In genomic region chr19:7214484-7214883, GRCm38 (mm10) we compare ENCODE assay signal across 13 mouse cellular contexts. TPM values are rescaled to one million over a fixed set of nuclear protein-coding genes. Genes with fewer than 3 reads are reported as not detected.
DNase-seq lines count a peak whose midpoint lies in the region; ATAC-seq and TF ChIP-seq lines count a peak whose summit lies in the region.
"Had no signal": no experiment of that assay in that cellular context is flagged by ENCODE, and none has a peak within 500 bp of the region (broad histone marks: within the 10 kb centered on the region; RNA-seq: fewer than 3 reads in every experiment).

No protein-coding gene starts in this region.

- no peak overlapping the region for H3K9ac ChIP-seq in forebrain, embryonic 14.5 days (ENCODE audit: low read length)
- H3K9ac ChIP-seq: forebrain, embryonic 13.5 days; limb, embryonic 15.5 days; midbrain, embryonic 12.5 days had no signal

- H3K9me3 ChIP-seq in forebrain, embryonic 14.5 days (replicated peaks; ENCODE audit: control insufficient read depth, low read length) = no peaks in the 10 kb centered on the region
- no peaks in the 10 kb centered on the region for H3K9me3 ChIP-seq in forebrain, embryonic 10.5 days
- H3K9me3 ChIP-seq: forebrain, embryonic 13.5 days; limb, embryonic 15.5 days; midbrain, embryonic 12.5 days had no signal

- peak; percentile 30 for DNase-seq in forebrain, embryonic 14.5 days (ENCODE audit: low spot score)
- DNase-seq in forebrain, embryonic 10.5 days (ENCODE audit: extremely low spot score, low spot score) = no peak
- DNase-seq in layer of hippocampus, adult 2 months (ENCODE audit: low spot score in 2 of 2) = peak in 1 of 2 experiments; percentile 30
- no peak for DNase-seq in layer of hippocampus, postnatal 25 days (ENCODE audit: extremely low spot score in 1 of 2, low spot score in 1 of 2)
- DNase-seq in cerebellum, adult 9-11 months = peak; percentile 77
- DNase-seq in lung, postnatal 10 days = peak; percentile 75
- no peak for DNase-seq in natural killer cell, adult 2 months (ENCODE audit: low spot score in 2 of 2)
- no peak for DNase-seq in right cerebral cortex, adult 2 months (ENCODE audit: low spot score in 2 of 2)
- DNase-seq: kidney, postnatal 25 days had no signal

- H3K4me1 ChIP-seq in forebrain, embryonic 14.5 days (ENCODE audit: control insufficient read depth, insufficient read depth, low read length) = peaks cover 8% of the 10 kb centered on the region
- peaks cover 38% of the 10 kb centered on the region for H3K4me1 ChIP-seq in forebrain, embryonic 10.5 days

- no peak for TF ChIP-seq CTCF in layer of hippocampus, adult 2 months (conservative IDR thresholded peaks at IDR 0.05)

- WGBS in forebrain, embryonic 14.5 days = 84% methylated on average over 5 of the region's 5 CpGs
- WGBS in forebrain, embryonic 10.5 days = 96% methylated on average over 5 of the region's 5 CpGs

- no peak overlapping the region for H3K4me2 ChIP-seq in forebrain, embryonic 14.5 days (ENCODE audit: low read length)
- H3K4me2 ChIP-seq: forebrain, embryonic 13.5 days; limb, embryonic 15.5 days; midbrain, embryonic 12.5 days had no signal

- no peak for ATAC-seq in forebrain, embryonic 14.5 days
- ATAC-seq: forebrain, embryonic 13.5 days had no signal

- H3K27me3 ChIP-seq in forebrain, embryonic 14.5 days (replicated peaks; ENCODE audit: control insufficient read depth, insufficient read depth, low read length) = no peaks in the 10 kb centered on the region
- H3K27me3 ChIP-seq in forebrain, embryonic 10.5 days (ENCODE audit: poor library complexity, severe bottlenecking) = no peaks in the 10 kb centered on the region
- H3K27me3 ChIP-seq: forebrain, embryonic 13.5 days; limb, embryonic 15.5 days; midbrain, embryonic 12.5 days had no signal

- H3K4me3 ChIP-seq in forebrain, embryonic 14.5 days (ENCODE audit: low read depth, low read length) = no peak overlapping the region
- H3K4me3 ChIP-seq in forebrain, embryonic 10.5 days = no peak overlapping the region; the same call in 1 of the 2 replicates
- peak overlapping the region; percentile 96 for H3K4me3 ChIP-seq in layer of hippocampus, adult 2 months
- H3K4me3 ChIP-seq: forebrain, embryonic 13.5 days; heart, adult 2 months; limb, embryonic 15.5 days; midbrain, embryonic 12.5 days had no signal

- H3K27ac ChIP-seq in forebrain, embryonic 14.5 days (ENCODE audit: low read depth, low read length) = no peak overlapping the region
- no peak overlapping the region for H3K27ac ChIP-seq in forebrain, embryonic 10.5 days
- no peak overlapping the region for H3K27ac ChIP-seq in layer of hippocampus, adult 2 months
- H3K27ac ChIP-seq: forebrain, embryonic 13.5 days; heart, adult 2 months; limb, embryonic 15.5 days; midbrain, embryonic 12.5 days had no signal

- peaks cover 28% of the 10 kb centered on the region for H3K36me3 ChIP-seq in forebrain, embryonic 14.5 days (ENCODE audit: control insufficient read depth, insufficient read depth, low read length)
- peaks cover 63% of the 10 kb centered on the region for H3K36me3 ChIP-seq in forebrain, embryonic 10.5 days (replicated peaks)

RNA-seq across cellular contexts. Expression of gene Cox8a, which starts 2.9 kb away (rescaled TPM):
- polyA plus RNA-seq in forebrain, embryonic 14.5 days (2014; fragmentation: Nextera tagmentation; extraction: Ambion mirVana) = 772 and 935 TPM in 2 replicates
- 862 and 888 TPM in 2 replicates for polyA plus RNA-seq in forebrain, embryonic 10.5 days (2016; fragmentation: Nextera tagmentation; extraction: Ambion mirVana)
- 1,000 to 10,000 TPM in 1 of 2 experiments, 100 to 1,000 TPM in 1; 959 to 1,016 TPM for total RNA-seq in layer of hippocampus, adult 2 months (2021)
- 1,000 to 10,000 TPM; 1,060 to 1,153 TPM for total RNA-seq in layer of hippocampus, postnatal 25 days (2021)

RNA-seq across cellular contexts. Expression of gene Otub1, which starts 8.4 kb away (rescaled TPM):
- 262 TPM in 2 replicates for polyA plus RNA-seq in forebrain, embryonic 14.5 days (2014; fragmentation: Nextera tagmentation; extraction: Ambion mirVana)
- polyA plus RNA-seq in forebrain, embryonic 10.5 days (2016; fragmentation: Nextera tagmentation; extraction: Ambion mirVana) = 275 and 280 TPM in 2 replicates
- total RNA-seq in layer of hippocampus, adult 2 months (2021) = 100 to 1,000 TPM; 299 TPM
- 100 to 1,000 TPM; 291 to 300 TPM for total RNA-seq in layer of hippocampus, postnatal 25 days (2021)

RNA-seq across cellular contexts. Expression of gene Naa40, which starts 26.5 kb away (rescaled TPM):
- polyA plus RNA-seq in forebrain, embryonic 14.5 days (2014; fragmentation: Nextera tagmentation; extraction: Ambion mirVana) = 62.7 and 69.6 TPM in 2 replicates
- 106 and 107 TPM in 2 replicates for polyA plus RNA-seq in forebrain, embryonic 10.5 days (2016; fragmentation: Nextera tagmentation; extraction: Ambion mirVana)
- 10 to 100 TPM; 34.2 to 38.1 TPM for total RNA-seq in layer of hippocampus, adult 2 months (2021)
- total RNA-seq in layer of hippocampus, postnatal 25 days (2021) = 10 to 100 TPM; 24.6 to 34.6 TPM

RNA-seq across cellular contexts. Expression of gene Rcor2, which starts 52.6 kb away (rescaled TPM):
- polyA plus RNA-seq in forebrain, embryonic 14.5 days (2014; fragmentation: Nextera tagmentation; extraction: Ambion mirVana) = 36.2 and 36.6 TPM in 2 replicates
- polyA plus RNA-seq in forebrain, embryonic 10.5 days (2016; fragmentation: Nextera tagmentation; extraction: Ambion mirVana) = 61.7 and 64.0 TPM in 2 replicates
- total RNA-seq in layer of hippocampus, adult 2 months (2021) = 10 to 100 TPM; 17.0 to 18.2 TPM
- total RNA-seq in layer of hippocampus, postnatal 25 days (2021) = 10 to 100 TPM; 17.4 to 20.0 TPM

Comparison
In these comparisons a context has a peak if more than half of its experiments do, and no peak if none do; other contexts are left out.
1. DNase-seq: peak in forebrain, embryonic 14.5 days (single experiment), cerebellum, adult 9-11 months (single experiment) and lung, postnatal 10 days (single experiment); none in forebrain, embryonic 10.5 days (single experiment), layer of hippocampus, postnatal 25 days (0 of 2), natural killer cell, adult 2 months (0 of 2) and right cerebral cortex, adult 2 months (0 of 2).